Mouse (Mus musculus) gastrocnemius, postnatal 4 days (tissue): ENCODE results near the gene Olfr875. TPM values are rescaled to one million over a fixed set of nuclear protein-coding genes. Genes with fewer than 3 reads are reported as not detected.
"Not testable (repeated sequence)": the region's sequence is repeated elsewhere in the genome, so short reads cannot be mapped to it uniquely, and the experiment has no call there.

ENCODE experiments used
- DNase-seq, 2 experiments: peaks; one replicate each; pipeline ENCODE4 v3.0.0; 2021 to 2022; ENCODE audit warnings: low spot score in 2 of 2, mixed read lengths in 2 of 2
- long read RNA-seq, 2 experiments: library from polyadenylated mRNA; stranded (forward); transcript quantifications; one replicate each; pipeline ENCODE4 v2.0.0; 2021
- total RNA-seq, 2 experiments: library from RNA; stranded (reverse); gene quantifications; 2 replicates each; pipeline ENCODE4 v1.2.3; 2021

Gene Olfr875
- total RNA-seq = not detected
- long read RNA-seq, experiment 1 = 0 reads
- long read RNA-seq, experiment 2 = 0 reads

- no peak for DNase-seq
Observed at GRCm38 (mm10) chr9:37771759-37772158, at the start of gene Olfr875. Olfr875 (plus strand) TSS chr9:37771857.

GRCm38 (mm10) chr9:37734310-37734709, 37.3 kb upstream of the Olfr875 start:
- no peak for DNase-seq

GRCm38 (mm10) chr9:37744806-37745205, 26.9 kb upstream of the Olfr875 start, which contains the start of gene Olfr874:
Olfr874 (plus strand) TSS chr9:37745106.
- no peak for DNase-seq

- DNase-seq = no peak
Observed at GRCm38 (mm10) chr9:37750319-37751075, 21.2 kb upstream of the Olfr875 start.

- DNase-seq = no peak
Observed at GRCm38 (mm10) chr9:37751467-37751866, 20.2 kb upstream of the Olfr875 start.

GRCm38 (mm10) chr9:37752006-37752405, 19.7 kb upstream of the Olfr875 start:
- no peak for DNase-seq

GRCm38 (mm10) chr9:37761728-37762127, 9.9 kb upstream of the Olfr875 start:
- DNase-seq = no peak

- DNase-seq = no peak
Observed at GRCm38 (mm10) chr9:37762541-37762940, 9.1 kb upstream of the Olfr875 start.

GRCm38 (mm10) chr9:37770661-37771060, 996 bp upstream of the Olfr875 start:
- DNase-seq = no peak

- no peak for DNase-seq
Observed at GRCm38 (mm10) chr9:37782766-37783260, 11.2 kb downstream of the Olfr875 start.

GRCm38 (mm10) chr9:37783394-37784387, 12.0 kb downstream of the Olfr875 start:
- DNase-seq = not testable (repeated sequence)

GRCm38 (mm10) chr9:37786411-37786810, 14.8 kb downstream of the Olfr875 start:
- DNase-seq = no peak

- no peak for DNase-seq
Observed at GRCm38 (mm10) chr9:37802055-37802454, 30.4 kb downstream of the Olfr875 start.

- DNase-seq = no peak
Observed at GRCm38 (mm10) chr9:37802731-37803130, 31.1 kb downstream of the Olfr875 start, which contains the start of gene Olfr876. Olfr876 (plus strand) TSS chr9:37803031.

- no peak for DNase-seq
Observed at GRCm38 (mm10) chr9:37807235-37807634, 35.6 kb downstream of the Olfr875 start.

GRCm38 (mm10) chr9:37808456-37808855, 36.8 kb downstream of the Olfr875 start:
- DNase-seq = no peak

GRCm38 (mm10) chr9:37808976-37809375, 37.3 kb downstream of the Olfr875 start:
- no peak for DNase-seq

GRCm38 (mm10) chr9:37814696-37815095, 43.0 kb downstream of the Olfr875 start:
- no peak for DNase-seq
